Mouse (Mus musculus) liver, postnatal 0 days (tissue): ENCODE data around the gene Ncoa1. TPM values are rescaled to one million over a fixed set of nuclear protein-coding genes. Genes with fewer than 3 reads are reported as not detected.

Source experiments
- ATAC-seq: fragments of 200-750 bp; cut with Nextera tagmentation; 2 replicates; pipeline ENCODE4 v1.8.0; 2017; ENCODE audit warnings: mild to moderate bottlenecking, moderate library complexity
- DNase-seq: peaks from one replicate; pipeline ENCODE4 v3.0.0-alpha.2; 2016
- H3K27ac ChIP-seq: fragments of 300-500 bp; sonication (generic); 2 replicates; pipeline ENCODE4 v1.5.1; 2014; ENCODE audit warnings: antibody characterized with exemption, moderate library complexity, mild to moderate bottlenecking, low read depth
- H3K27me3 ChIP-seq: fragments of 300-500 bp; sonication (generic); 2 replicates; pipeline ENCODE4 v1.6.1; 2014; ENCODE audit warnings: low read length, control low read depth, mixed read lengths; ENCODE audit not compliant: insufficient read depth
- H3K36me3 ChIP-seq: fragments of 300-500 bp; sonication (generic); replicated peaks from 2 replicates; pipeline ENCODE4 v1.6.1; 2014; ENCODE audit warnings: mild to moderate bottlenecking, control low read depth, low read length, moderate library complexity, mixed read lengths; ENCODE audit not compliant: insufficient read depth
- H3K4me1 ChIP-seq: fragments of 300-500 bp; sonication (generic); 2 replicates; pipeline ENCODE4 v1.6.1; 2014; ENCODE audit warnings: antibody characterized with exemption, mild to moderate bottlenecking, control low read depth; ENCODE audit not compliant: insufficient read depth
- H3K4me2 ChIP-seq: fragments of 300-500 bp; sonication (generic); 2 replicates; pipeline ENCODE4 v1.6.1; 2014; ENCODE audit warnings: low read depth, mild to moderate bottlenecking, low read length, moderate library complexity, mixed read lengths
- H3K4me3 ChIP-seq: fragments of 300-500 bp; sonication (generic); 2 replicates; pipeline ENCODE4 v1.5.1; 2014; ENCODE audit warnings: low read depth, low read length
- H3K9ac ChIP-seq: fragments of 300-500 bp; sonication (generic); replicated peaks from 2 replicates; pipeline ENCODE4 v1.6.1; 2014; ENCODE audit warnings: mild to moderate bottlenecking, moderate library complexity
- H3K9me3 ChIP-seq: fragments of 300-500 bp; sonication (generic); 2 replicates; pipeline ENCODE4 v1.6.1; 2016; ENCODE audit warnings: mild to moderate bottlenecking, control low read depth, low read length, mixed read lengths
- CTCF ChIP-seq: sonication (generic); IDR thresholded peaks from 2 replicates; pipeline ENCODE4 v1.5.1; 2016; ENCODE audit warnings: antibody characterized with exemption, low read depth
- EP300 ChIP-seq: IDR thresholded peaks from 2 replicates; pipeline ENCODE4 v1.6.1; 2016; ENCODE audit warnings: antibody characterized with exemption, low read depth, mild to moderate bottlenecking
- WGBS: fragments of 180-500 bp; shearing (Covaris S2); extraction: QIAGEN DNeasy Blood & Tissue Kit; methylation state at CpG from one replicate; pipeline ENCODE4 v1.1.7; 2014; ENCODE audit not compliant: insufficient replicate concordance; 5-methylcytosine and 5-hydroxymethylcytosine counted together
- polyA plus RNA-seq: library from polyadenylated mRNA; unstranded; fragments of >200 nt; fragmentation: Nextera tagmentation; extraction: Ambion mirVana; gene quantifications from 2 replicates; pipeline ENCODE4 v1.2.1, GENCODE M21; 2015

Ncoa1 gene
- polyA plus RNA-seq, 1 experiment from 2014 or later, result 2.2 TPM

DNA sequence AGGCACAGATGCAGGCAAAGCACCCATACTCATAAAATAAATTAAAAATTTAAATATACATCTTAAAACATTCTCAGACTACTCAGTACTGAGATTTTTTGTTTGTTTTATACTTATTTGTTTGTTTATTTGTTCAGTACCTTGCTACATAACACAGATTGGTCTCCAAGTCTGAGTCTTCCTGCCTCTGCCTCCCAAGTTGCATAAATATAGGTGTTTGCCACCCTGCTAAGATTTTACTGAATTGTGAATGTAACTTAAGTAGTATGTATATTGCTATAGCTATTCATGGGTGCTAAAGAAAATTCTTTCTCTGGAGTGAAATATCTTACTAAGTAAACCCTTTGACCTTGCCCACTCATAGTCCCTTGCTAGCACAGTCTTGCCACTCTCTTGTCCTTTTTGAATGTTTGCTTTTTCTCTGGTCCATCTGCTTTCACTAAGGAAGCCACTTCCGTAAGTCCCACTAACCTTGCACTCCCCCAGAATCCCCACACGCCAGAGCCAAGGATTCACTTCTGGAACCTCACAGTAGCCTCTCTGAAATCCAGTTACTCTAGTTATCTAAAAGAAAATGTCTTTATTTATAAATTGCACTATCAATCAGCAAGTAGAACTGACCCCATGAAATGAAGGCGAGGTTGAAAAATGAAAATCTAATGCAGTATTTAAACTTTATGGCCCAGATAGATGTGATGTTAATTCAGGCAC, 2.3 kb upstream of the Ncoa1 start:
- TF ChIP-seq CTCF (no peak), EP300 (no peak)
- Histone ChIP-seq H3K9me3 (no peaks in the 10 kb centered on the region), H3K4me3 (no peak overlapping the region), H3K4me1 (peaks cover 14% of the 10 kb centered on the region), H3K27me3 (peaks cover 15% of the 10 kb centered on the region; the same call in 1 of the 2 replicates), H3K27ac (no peak overlapping the region), H3K36me3 (no peaks in the 10 kb centered on the region), H3K9ac (no peak overlapping the region), H3K4me2 (no peak overlapping the region)
- DNase-seq (no peak), ATAC-seq (no peak)
- 80% methylated on average over 3 of the region's 3 CpGs for WGBS

DNA sequence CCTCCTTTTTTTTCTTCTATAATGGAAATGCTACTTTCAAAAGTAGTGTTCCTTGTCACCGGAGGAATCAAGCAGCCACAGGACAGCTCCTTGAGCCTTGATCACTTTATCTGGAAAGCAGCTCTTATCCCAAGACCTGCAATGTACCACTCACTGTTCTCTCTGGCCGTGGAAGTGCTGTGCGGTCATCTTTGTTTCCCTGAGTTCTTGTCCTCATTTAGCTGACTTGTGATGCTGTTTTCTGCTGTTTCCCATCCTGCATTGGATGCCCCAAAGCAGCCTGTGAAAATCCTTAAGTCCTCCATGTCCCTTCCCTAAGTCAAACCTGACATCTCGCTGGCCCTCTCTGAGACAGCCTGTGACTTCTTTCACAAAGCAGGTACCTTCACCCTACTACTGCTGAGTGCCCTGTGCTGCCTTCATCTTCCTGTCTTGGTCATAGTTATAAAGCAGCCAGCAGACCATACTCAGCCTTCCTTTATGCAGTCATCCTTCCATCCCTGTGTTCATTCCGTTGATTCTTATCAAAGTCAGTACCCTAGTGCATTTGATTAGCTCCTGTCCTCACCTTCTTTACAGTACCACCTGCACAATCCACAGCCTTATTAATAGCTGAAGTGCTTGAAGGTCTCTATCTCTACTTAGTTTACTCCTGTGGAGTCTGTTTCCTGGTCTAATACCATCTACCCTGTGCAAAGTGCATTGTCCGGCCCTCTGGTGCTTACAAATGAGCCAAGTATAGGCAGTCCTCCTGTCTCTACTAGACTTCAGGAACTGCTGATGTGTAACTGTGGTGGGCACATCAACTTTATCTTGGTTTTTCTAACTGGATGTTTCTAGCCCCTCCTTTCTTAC, 1.2 kb upstream of the Ncoa1 start:
- Histone ChIP-seq H3K27me3 (peaks cover 15% of the 10 kb centered on the region; the same call in 1 of the 2 replicates), H3K4me1 (peaks cover 14% of the 10 kb centered on the region), H3K9me3 (no peaks in the 10 kb centered on the region), H3K27ac (no peak overlapping the region), H3K36me3 (no peaks in the 10 kb centered on the region), H3K4me3 (no peak overlapping the region), H3K9ac (no peak overlapping the region), H3K4me2 (no peak overlapping the region)
- ATAC-seq (no peak), DNase-seq (no peak)
- WGBS, result 74% methylated on average over 6 of the region's 6 CpGs
- TF ChIP-seq CTCF (no peak), EP300 (no peak)

DNA sequence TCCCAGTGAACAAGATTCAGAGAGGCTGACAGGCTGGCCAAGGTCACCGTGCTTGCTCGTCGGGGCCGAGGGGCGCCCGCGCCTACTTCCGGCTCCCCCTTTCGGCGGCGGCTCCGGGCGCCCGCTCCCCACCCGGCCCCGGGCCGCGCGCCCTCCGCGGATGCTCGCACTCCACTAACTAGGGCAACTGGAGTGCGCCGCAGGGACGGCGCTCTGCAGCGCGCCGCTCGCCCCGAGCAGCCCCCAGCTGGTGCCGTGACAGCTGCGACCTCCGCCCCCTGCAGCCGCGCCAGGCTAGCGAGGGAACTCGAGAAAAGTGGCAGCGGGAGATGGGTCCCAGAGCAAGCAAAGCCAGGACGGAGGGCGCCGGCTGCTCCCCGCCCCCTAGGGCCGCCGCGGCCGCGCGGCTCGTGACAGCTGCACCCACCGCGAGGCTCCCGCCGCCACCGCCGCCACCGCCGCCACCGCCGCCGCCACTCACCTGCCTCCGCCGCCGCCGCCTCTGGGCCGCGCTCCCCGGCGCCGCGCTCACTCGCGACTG, 621 bp downstream of the Ncoa1 start:
- Histone ChIP-seq H3K9me3 (no peaks in the 10 kb centered on the region), H3K27ac (peak overlapping the region; percentile 92), H3K4me1 (peaks cover 14% of the 10 kb centered on the region), H3K36me3 (no peaks in the 10 kb centered on the region), H3K27me3 (peaks cover 15% of the 10 kb centered on the region; the same call in 1 of the 2 replicates), H3K4me3 (peak overlapping the region; percentile 70), H3K4me2 (peak overlapping the region; percentile 92), H3K9ac (peak overlapping the region; percentile 97)
- DNase-seq (peak; percentile 61), ATAC-seq (peak; percentile 72)
- TF ChIP-seq EP300, result no peak
- no peak for TF ChIP-seq CTCF
- under 1% methylated on average over 45 of the region's 73 CpGs for WGBS

DNA sequence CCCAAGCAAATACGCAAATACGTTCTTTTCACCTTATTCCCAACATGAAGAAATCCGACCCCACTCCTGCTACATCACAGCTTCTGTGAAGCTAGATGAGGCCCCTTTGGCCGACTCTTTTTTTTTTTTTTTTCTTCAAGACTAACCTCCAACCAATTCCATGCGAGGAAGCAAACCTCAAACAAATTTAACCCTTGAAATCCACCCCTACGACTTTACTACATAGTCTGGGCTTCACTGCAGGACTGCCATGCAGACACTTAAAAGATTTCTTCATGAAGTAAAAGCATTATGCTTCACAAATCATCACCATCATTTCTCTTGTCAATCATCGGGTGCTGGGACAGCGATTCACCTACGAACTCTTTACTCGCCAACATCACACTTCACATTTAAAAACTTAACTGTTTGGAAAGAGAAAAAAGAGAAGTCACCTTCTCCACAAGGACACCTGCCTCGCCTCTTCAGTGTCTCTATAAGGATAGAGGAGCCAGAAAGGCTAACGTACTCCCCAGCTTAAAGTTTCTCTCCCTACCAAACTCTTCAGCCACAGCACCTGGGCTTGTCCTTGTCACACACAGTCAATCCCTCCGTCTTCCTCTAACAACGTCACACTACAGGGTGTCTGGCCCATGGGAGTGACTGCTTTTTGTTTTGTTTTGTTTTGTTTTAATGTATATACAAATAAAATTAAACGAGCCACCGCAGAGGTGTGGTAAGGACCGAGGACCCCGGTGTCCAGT, 1.6 kb downstream of the Ncoa1 start:
- no peaks in the 10 kb centered on the region for H3K36me3 ChIP-seq
- H3K4me3 ChIP-seq, result peak overlapping the region; percentile 70
- TF ChIP-seq EP300 (no peak), CTCF (no peak)
- H3K27me3 ChIP-seq, result peaks cover 15% of the 10 kb centered on the region; the same call in 1 of the 2 replicates
- H3K9me3 ChIP-seq, result no peaks in the 10 kb centered on the region
- H3K4me1 ChIP-seq, result peaks cover 14% of the 10 kb centered on the region
- ATAC-seq (no peak), DNase-seq (no peak)
- 21% methylated on average over 18 of the region's 18 CpGs for WGBS
- peak overlapping the region; percentile 97; the same call in 1 of the 2 replicates for H3K9ac ChIP-seq
- H3K27ac ChIP-seq, result no peak overlapping the region
- H3K4me2 ChIP-seq, result peak overlapping the region; percentile 92

DNA sequence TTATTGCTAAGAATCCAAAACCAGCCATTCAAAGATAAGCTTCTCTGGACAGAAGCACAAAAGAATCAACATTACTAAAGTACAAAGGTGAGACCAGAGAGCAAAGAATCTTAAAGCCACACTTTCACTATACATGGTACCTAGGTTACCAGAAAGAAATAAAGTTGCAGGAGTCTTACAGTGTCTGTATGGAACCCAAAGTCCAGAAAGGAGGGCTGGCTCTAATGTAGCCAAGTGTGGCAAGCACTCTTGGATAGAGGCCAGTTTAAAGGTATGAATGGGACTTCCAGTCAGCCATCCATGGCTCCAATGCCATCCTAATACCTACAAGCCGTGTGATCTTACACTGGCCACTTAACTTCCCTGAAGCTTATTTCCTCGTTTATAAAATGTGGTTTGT, 7.9 kb downstream of the Ncoa1 start:
- Histone ChIP-seq H3K9me3 (no peaks in the 10 kb centered on the region), H3K4me2 (no peak overlapping the region), H3K27ac (no peak overlapping the region), H3K4me3 (no peak overlapping the region), H3K27me3 (no peaks in the 10 kb centered on the region), H3K36me3 (no peaks in the 10 kb centered on the region), H3K4me1 (peaks cover 3% of the 10 kb centered on the region; the same call in 1 of the 2 replicates), H3K9ac (no peak overlapping the region)
- ATAC-seq, result no peak
- WGBS, result 45% methylated on average over 2 of the region's 2 CpGs
- DNase-seq, result no peak
- TF ChIP-seq EP300 (no peak), CTCF (no peak)

DNA sequence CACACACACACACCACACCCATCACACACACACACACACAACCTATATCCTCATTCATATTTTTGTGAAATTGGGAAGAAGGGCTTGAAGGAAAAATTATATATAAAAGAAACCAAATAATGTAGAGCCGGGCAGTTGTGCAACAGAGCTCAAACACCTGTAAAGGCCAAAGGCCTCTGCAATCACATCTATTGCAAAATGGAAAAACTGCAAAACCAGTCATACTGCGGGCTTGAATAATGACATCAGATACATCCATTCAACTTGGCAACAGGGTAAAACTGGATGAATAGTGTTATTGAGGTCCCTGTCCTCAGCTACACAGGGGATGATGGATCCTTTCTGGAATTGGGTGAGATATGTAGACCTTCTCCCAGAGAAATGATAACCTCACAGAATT, 13.3 kb downstream of the Ncoa1 start:
- Histone ChIP-seq H3K4me2 (no peak overlapping the region), H3K27ac (no peak overlapping the region), H3K9ac (no peak overlapping the region), H3K36me3 (no peaks in the 10 kb centered on the region), H3K9me3 (no peaks in the 10 kb centered on the region), H3K4me3 (no peak overlapping the region), H3K27me3 (no peaks in the 10 kb centered on the region), H3K4me1 (no peaks in the 10 kb centered on the region; the same call in 1 of the 2 replicates)
- 49% methylated on average over 2 of the region's 2 CpGs for WGBS
- peak; percentile 24 for DNase-seq
- ATAC-seq, result peak; percentile 91
- peak; percentile 20; the same call in 1 of the 2 replicates for TF ChIP-seq EP300
- TF ChIP-seq CTCF, result no peak
